Comparison of ENCODE assay signal across 30 mouse cellular contexts in genomic region chr3:93511801-93512200, GRCm38 (mm10). TPM values are rescaled to one million over a fixed set of nuclear protein-coding genes. Genes with fewer than 3 reads are reported as not detected.
A peak's percentile ranks its signal among the peaks of the same experiment; 100 is the strongest.
DNase-seq lines count a peak whose midpoint lies in the region; ATAC-seq lines count a peak whose summit lies in the region.
"Had no signal": no experiment of that assay in that cellular context is flagged by ENCODE, and none has a peak within 500 bp of the region (broad histone marks: within the 10 kb centered on the region; RNA-seq: fewer than 3 reads in every experiment).

No protein-coding gene starts in this region.

- H3K4me2 ChIP-seq in liver, embryonic 15.5 days, result no peak overlapping the region
- no peak overlapping the region for H3K4me2 ChIP-seq in liver, embryonic 12.5 days
- H3K4me2 ChIP-seq: embryonic facial prominence, embryonic 15.5 days; heart, embryonic 11.5 days; heart, embryonic 15.5 days; hindbrain, embryonic 14.5 days; intestine, embryonic 15.5 days had no signal

- DNase-seq in adrenal gland, postnatal 10 days, result peak; percentile 10
- DNase-seq in adrenal gland, adult 8-10 months, result no peak
- DNase-seq in embryo, embryonic 10 days (ENCODE audit: low spot score), result no peak
- DNase-seq in cerebellum, adult 11-12 months, result no peak
- DNase-seq: adrenal gland, postnatal 25 days; cerebellum, adult 11 months; cerebellum, adult 9-11 months; cerebellum, postnatal 36 days; gastrocnemius, adult 2 months; gastrocnemius, postnatal 25 days; heart, adult 18-20 months; heart, postnatal 14 days; kidney, adult 8-10 months had no signal

- H3K9ac ChIP-seq in liver, embryonic 15.5 days, result no peak overlapping the region
- H3K9ac ChIP-seq in liver, embryonic 12.5 days, result no peak overlapping the region
- H3K9ac ChIP-seq: embryonic facial prominence, embryonic 15.5 days; heart, embryonic 15.5 days; hindbrain, embryonic 14.5 days; intestine, embryonic 15.5 days had no signal

- ATAC-seq in liver, embryonic 15.5 days (ENCODE audit: insufficient read depth), result no peak
- no peak for ATAC-seq in liver, embryonic 12.5 days
- peak; percentile 70 for ATAC-seq in granulocyte monocyte progenitor cell, adult 5-6 weeks (replicated peaks; ENCODE audit: poor library complexity, severe bottlenecking)
- ATAC-seq: activated CD4-positive, CD25-positive, alpha-beta regulatory T cell, adult 4 months; forebrain, embryonic 14.5 days; intestine, embryonic 15.5 days; Patski had no signal

- no peaks in the 10 kb centered on the region for H3K4me1 ChIP-seq in liver, embryonic 15.5 days (replicated peaks)
- H3K4me1 ChIP-seq in liver, embryonic 12.5 days, result no peaks in the 10 kb centered on the region
- H3K4me1 ChIP-seq: forebrain, embryonic 10.5 days; heart, embryonic 15.5 days; hindbrain, embryonic 10.5 days; intestine, embryonic 15.5 days had no signal

- no peak overlapping the region for H3K4me3 ChIP-seq in liver, embryonic 15.5 days (replicated peaks)
- H3K4me3 ChIP-seq in liver, embryonic 12.5 days, result no peak overlapping the region
- H3K4me3 ChIP-seq: embryonic facial prominence, embryonic 15.5 days; erythroblast, embryonic 14.5 days; forebrain, embryonic 10.5 days; gastrocnemius, adult 2 months; heart, embryonic 15.5 days; hindbrain, embryonic 10.5 days; intestine, embryonic 15.5 days had no signal

- H3K36me3 ChIP-seq in liver, embryonic 15.5 days (replicated peaks), result no peaks in the 10 kb centered on the region
- no peaks in the 10 kb centered on the region for H3K36me3 ChIP-seq in liver, embryonic 12.5 days
- H3K36me3 ChIP-seq: embryonic facial prominence, embryonic 15.5 days; forebrain, embryonic 10.5 days; heart, embryonic 15.5 days; hindbrain, embryonic 10.5 days; intestine, embryonic 15.5 days had no signal

- H3K27ac ChIP-seq in liver, embryonic 15.5 days (replicated peaks), result peak overlapping the region; percentile 38; the same call in 1 of the 2 replicates
- no peak overlapping the region for H3K27ac ChIP-seq in liver, embryonic 12.5 days
- H3K27ac ChIP-seq: embryonic facial prominence, embryonic 15.5 days; forebrain, embryonic 10.5 days; gastrocnemius, adult 2 months; heart, embryonic 15.5 days; hindbrain, embryonic 10.5 days; hindbrain, embryonic 14.5 days; intestine, embryonic 15.5 days had no signal

- no peaks in the 10 kb centered on the region for H3K27me3 ChIP-seq in liver, embryonic 15.5 days
- no peaks in the 10 kb centered on the region for H3K27me3 ChIP-seq in liver, embryonic 12.5 days (replicated peaks)
- H3K27me3 ChIP-seq: embryonic facial prominence, embryonic 15.5 days; heart, embryonic 15.5 days; intestine, embryonic 15.5 days; Patski had no signal

- H3K9me3 ChIP-seq in liver, embryonic 15.5 days (replicated peaks), result no peaks in the 10 kb centered on the region
- H3K9me3 ChIP-seq in liver, embryonic 12.5 days (replicated peaks), result no peaks in the 10 kb centered on the region
- H3K9me3 ChIP-seq: embryonic facial prominence, embryonic 15.5 days; forebrain, embryonic 10.5 days; heart, embryonic 15.5 days; hindbrain, embryonic 10.5 days; intestine, embryonic 15.5 days had no signal

- 68% methylated on average over 1 of the region's 1 CpGs for WGBS in liver, embryonic 15.5 days (ENCODE audit: insufficient replicate concordance)
- 81% methylated on average over 1 of the region's 1 CpGs for WGBS in liver, embryonic 12.5 days (ENCODE audit: insufficient replicate concordance)

RNA-seq across cellular contexts. Expression of gene S100a11, which starts 8.5 kb away (rescaled TPM):
- 100 to 1,000 TPM; 210 to 249 TPM for total RNA-seq in adrenal gland, postnatal 10 days (2021)
- total RNA-seq in adrenal gland, adult 8-10 months (2022), result 100 to 1,000 TPM; 161 to 194 (median 182) TPM
- polyA plus RNA-seq in liver, embryonic 15.5 days (2015; fragmentation: Nextera tagmentation; extraction: Ambion mirVana), result 167 and 201 TPM in 2 replicates
- polyA plus RNA-seq in liver, embryonic 12.5 days (2016; fragmentation: Nextera tagmentation; extraction: Ambion mirVana), result 158 and 165 TPM in 2 replicates
- 1,372 and 1,648 TPM in 2 replicates for total RNA-seq in granulocyte monocyte progenitor cell, adult 5-6 weeks (2014; fragmentation: Nextera tagmentation)
- 77.7 and 97.8 TPM in 2 replicates for total RNA-seq in granulocyte monocyte progenitor cell, adult 5-6 weeks (2017)
- total RNA-seq: MEL had no signal

RNA-seq across cellular contexts. Expression of gene S100a10, which starts 43.1 kb away (rescaled TPM):
- total RNA-seq in adrenal gland, postnatal 10 days (2021), result 100 to 1,000 TPM; 204 to 207 TPM
- 100 to 1,000 TPM; 108 to 159 (median 130) TPM for total RNA-seq in adrenal gland, adult 8-10 months (2022)
- polyA plus RNA-seq in liver, embryonic 15.5 days (2015; fragmentation: Nextera tagmentation; extraction: Ambion mirVana), result 48.2 and 50.9 TPM in 2 replicates
- polyA plus RNA-seq in liver, embryonic 12.5 days (2016; fragmentation: Nextera tagmentation; extraction: Ambion mirVana), result 87.8 and 91.1 TPM in 2 replicates
- total RNA-seq in granulocyte monocyte progenitor cell, adult 5-6 weeks (2014; fragmentation: Nextera tagmentation), result 146 and 257 TPM in 2 replicates
- 203 and 212 TPM in 2 replicates for total RNA-seq in granulocyte monocyte progenitor cell, adult 5-6 weeks (2017)

RNA-seq across cellular contexts. Expression of gene Tchhl1, which starts 43.2 kb away (rescaled TPM):
- total RNA-seq in adrenal gland, postnatal 10 days (2021), result not detected
- 1 to 10 TPM in 1 of 4 experiments, under 1 TPM in 2, not detected in 1; 0.22 to 1.6 (median 0.94) TPM for total RNA-seq in adrenal gland, adult 8-10 months (2022)
- polyA plus RNA-seq in liver, embryonic 15.5 days (2015; fragmentation: Nextera tagmentation; extraction: Ambion mirVana), result not detected in 2 replicates
- polyA plus RNA-seq in liver, embryonic 12.5 days (2016; fragmentation: Nextera tagmentation; extraction: Ambion mirVana), result not detected in 2 replicates
- not detected in 2 replicates for total RNA-seq in granulocyte monocyte progenitor cell, adult 5-6 weeks (2014; fragmentation: Nextera tagmentation)
- total RNA-seq in granulocyte monocyte progenitor cell, adult 5-6 weeks (2017), result not detected in 2 replicates
- total RNA-seq: gastrocnemius, adult 2 months; gastrocnemius, postnatal 25 days; heart, adult 18-20 months; heart, postnatal 14 days; MEL had no signal
- polyA plus RNA-seq: activated CD4-positive, CD25-positive, alpha-beta regulatory T cell, adult 4 months; C2C12; embryonic facial prominence, embryonic 11.5 days; erythroblast, embryonic 14.5 days; forebrain, embryonic 10.5 days; forebrain, embryonic 14.5 days; heart, embryonic 11.5 days; heart, embryonic 15.5 days; hindbrain, embryonic 10.5 days; hindbrain, embryonic 14.5 days; intestine, embryonic 15.5 days had no signal
